Mouse (Mus musculus) kidney, adult 11 months (tissue): ENCODE data around the gene Krt27.

Experiments used
- DNase-seq: peaks from one replicate; pipeline ENCODE4 v3.0.0; 2022

The Krt27 gene

DNA sequence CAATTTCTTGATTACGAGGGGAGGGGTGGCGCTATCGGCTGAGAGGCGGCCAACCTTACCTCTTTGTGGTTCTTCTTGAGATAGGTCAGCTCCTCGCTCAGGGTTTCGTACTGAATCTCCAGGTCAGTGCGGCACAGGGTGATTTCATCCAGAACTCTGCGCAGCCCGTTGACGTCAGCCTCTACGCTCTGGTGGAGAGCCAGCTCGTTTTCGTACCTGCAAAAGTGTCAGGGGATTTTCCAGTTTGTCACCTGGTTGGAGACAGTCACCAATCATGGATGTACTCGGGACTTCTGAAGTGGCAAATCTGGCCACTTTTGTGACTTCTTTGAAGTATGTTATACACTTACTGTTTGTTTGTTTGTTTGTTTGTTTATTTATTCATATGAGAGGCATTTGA lies 29.8 kb downstream of the Krt27 start:
- DNase-seq, result no peak

DNA sequence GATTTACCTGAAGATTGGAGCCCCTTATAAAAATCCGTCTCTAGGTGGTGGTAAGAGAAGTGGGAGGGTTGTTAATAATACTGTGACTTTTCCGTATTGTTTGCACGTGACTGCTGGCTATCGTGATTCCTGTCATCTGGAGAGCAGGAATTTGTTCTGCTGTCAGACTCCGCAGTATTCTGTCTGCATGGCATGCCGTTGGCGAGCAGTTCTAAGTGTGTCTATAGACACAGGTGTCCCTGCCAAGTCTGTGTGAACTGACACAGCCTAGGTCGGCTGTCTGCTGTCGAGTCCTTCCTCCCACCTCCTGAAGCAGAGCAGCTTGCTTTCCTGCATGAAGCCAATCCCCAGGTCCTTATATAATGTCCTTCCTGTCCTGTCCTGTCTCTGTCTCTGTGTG lies 31.8 kb downstream of the Krt27 start:
- no peak for DNase-seq

DNA sequence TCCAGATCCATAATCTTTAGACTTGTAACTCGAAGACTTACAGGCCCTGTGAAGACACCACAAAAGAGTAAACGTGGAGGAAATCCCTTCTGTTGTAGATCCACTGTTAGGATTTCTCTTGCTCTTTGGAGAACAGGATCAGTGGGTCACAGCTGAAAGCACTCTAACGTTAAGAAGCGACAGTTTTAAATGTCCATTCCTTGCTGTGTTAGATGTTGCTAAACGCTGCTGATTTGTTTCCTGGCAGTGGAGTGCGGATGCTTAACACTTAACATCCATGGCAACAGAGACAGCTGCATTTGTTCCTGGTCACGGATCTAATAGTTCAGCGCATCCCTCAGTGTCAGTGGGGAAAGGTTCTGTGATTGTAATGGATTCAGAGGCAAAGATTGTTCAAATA lies 34.4 kb downstream of the Krt27 start:
- no peak for DNase-seq

DNA sequence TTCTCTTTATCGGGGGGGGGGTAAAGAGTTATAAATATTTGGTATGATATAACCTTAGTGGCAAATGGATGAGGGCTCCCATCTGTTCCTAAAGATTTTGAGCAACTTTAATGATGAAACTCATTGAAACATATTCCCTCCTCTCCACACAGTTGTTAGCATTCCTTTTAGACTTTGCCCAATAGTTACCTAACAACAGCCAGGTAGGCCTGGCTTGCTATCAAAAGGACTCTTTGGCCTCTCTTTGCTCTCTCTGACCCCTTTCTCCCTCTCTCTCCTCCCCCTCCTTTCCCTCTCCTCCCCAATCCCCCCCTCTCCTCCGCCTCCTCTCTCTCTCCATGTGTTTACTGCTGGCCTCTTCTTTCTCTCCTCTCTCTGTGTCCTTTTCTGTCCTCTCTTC lies 36.3 kb downstream of the Krt27 start:
- DNase-seq, result no peak

DNA sequence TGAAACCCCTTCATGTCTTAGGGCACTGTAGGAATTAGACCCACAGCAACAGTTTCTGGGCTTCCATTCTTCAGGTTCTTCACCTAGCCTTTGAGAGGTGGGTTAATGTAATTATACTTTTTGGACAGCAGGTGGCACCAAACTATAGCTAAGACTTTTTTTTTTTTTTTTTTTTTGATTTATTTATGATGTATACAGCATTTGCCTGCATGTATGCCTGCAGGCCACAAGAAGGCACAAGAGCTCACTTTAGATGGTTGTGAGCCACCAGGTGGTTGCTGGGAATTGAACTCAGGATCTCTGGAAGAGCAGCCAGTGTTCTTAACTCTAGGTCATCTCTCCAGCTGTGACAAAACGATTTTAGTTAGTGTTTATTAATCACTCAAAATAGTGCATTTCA lies 40.0 kb downstream of the Krt27 start:
- no peak for DNase-seq

DNA sequence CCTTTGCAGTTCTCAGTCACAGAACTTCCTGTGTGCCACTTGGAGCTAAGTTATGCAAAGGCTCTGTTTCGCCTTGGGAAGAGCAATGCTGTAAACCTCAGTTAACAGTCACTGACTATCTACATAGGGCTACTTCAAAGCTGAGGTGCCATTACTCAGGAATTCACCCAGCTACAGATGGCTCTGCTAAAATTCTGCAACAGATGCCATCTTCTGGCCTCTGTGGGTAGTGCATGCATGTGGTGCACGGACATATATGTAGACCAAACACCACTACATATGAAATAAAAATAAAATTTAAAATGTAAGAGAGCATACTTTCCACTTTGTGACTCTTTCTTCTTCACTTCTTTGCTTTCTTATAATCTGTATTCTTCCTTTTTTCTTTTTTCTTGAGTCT lies 43.3 kb downstream of the Krt27 start:
- DNase-seq, result peak; percentile 30
